In genomic region chr13:44907702-44908101, GRCm38 (mm10) we compare ENCODE assay signal across 8 mouse cellular contexts.
A peak's percentile ranks its signal among the peaks of the same experiment; 100 is the strongest.
DNase-seq lines count a peak whose midpoint lies in the region; ATAC-seq and TF ChIP-seq lines count a peak whose summit lies in the region.

No protein-coding gene starts in this region.

- no peak for TF ChIP-seq CTCF in lung, postnatal 0 days (IDR thresholded peaks at IDR 0.05)

- intact Hi-C loops in heart, postnatal 10 days (cut with DNase I) = no loop called here

- H3K27ac ChIP-seq in lung, postnatal 0 days (ENCODE audit: low read length) = 0 out of 2 replicates have a peak overlapping the region, but pooled peaks have one; percentile 54
- peak overlapping the region; percentile 79 for H3K27ac ChIP-seq in stomach, embryonic 16.5 days (ENCODE audit: low read length)

- no peaks in the 10 kb centered on the region for H3K9me3 ChIP-seq in lung, postnatal 0 days (ENCODE audit: low read length)
- no peaks in the 10 kb centered on the region for H3K9me3 ChIP-seq in stomach, embryonic 16.5 days (replicated peaks; ENCODE audit: control insufficient read depth, low read length)

- no peak overlapping the region for H3K4me3 ChIP-seq in lung, postnatal 0 days (ENCODE audit: low read depth, low read length)
- H3K4me3 ChIP-seq in stomach, embryonic 16.5 days (replicated peaks; ENCODE audit: low read length) = no peak overlapping the region

- H3K27me3 ChIP-seq in lung, postnatal 0 days (replicated peaks; ENCODE audit: insufficient read depth, low read length) = no peaks in the 10 kb centered on the region
- H3K27me3 ChIP-seq in stomach, embryonic 16.5 days (ENCODE audit: control insufficient read depth, insufficient read depth, low read length) = no peaks in the 10 kb centered on the region

- 3% methylated on average over 6 of the region's 6 CpGs for WGBS in lung, postnatal 0 days
- WGBS in stomach, embryonic 16.5 days = 23% methylated on average over 6 of the region's 6 CpGs

- peak; percentile 46 for ATAC-seq in cerebellum, adult (ENCODE audit: insufficient number of reproducible peaks, low FRiP score, low TSS enrichment)
- peak; percentile 91 for ATAC-seq in frontal cortex, adult (ENCODE audit: low TSS enrichment)
- ATAC-seq in lung, postnatal 0 days = peak; percentile 96
- ATAC-seq in stomach, embryonic 16.5 days (ENCODE audit: insufficient read depth, low FRiP score) = peak; percentile 95

- no peak overlapping the region for H3K9ac ChIP-seq in lung, postnatal 0 days (replicated peaks; ENCODE audit: low read depth)
- no peak overlapping the region for H3K9ac ChIP-seq in stomach, embryonic 16.5 days (ENCODE audit: low read length)

- H3K4me1 ChIP-seq in lung, postnatal 0 days (ENCODE audit: insufficient read depth, low read depth, low read length) = peaks cover 7% of the 10 kb centered on the region; the same call in 1 of the 2 replicates
- H3K4me1 ChIP-seq in stomach, embryonic 16.5 days (ENCODE audit: control insufficient read depth, insufficient read depth, low read length) = peaks cover 18% of the 10 kb centered on the region; the same call in 1 of the 2 replicates

- TF ChIP-seq EP300 in lung, postnatal 0 days (IDR thresholded peaks at IDR 0.05) = peak; percentile 82

- no peak overlapping the region for H3K4me2 ChIP-seq in lung, postnatal 0 days (replicated peaks; ENCODE audit: low read depth, low read length)
- no peak overlapping the region for H3K4me2 ChIP-seq in stomach, embryonic 16.5 days (ENCODE audit: low read depth, low read length)

- peaks cover 21% of the 10 kb centered on the region; the same call in 1 of the 2 replicates for H3K36me3 ChIP-seq in lung, postnatal 0 days (ENCODE audit: insufficient read depth, low read length)
- peaks cover 6% of the 10 kb centered on the region; the same call in 1 of the 2 replicates for H3K36me3 ChIP-seq in stomach, embryonic 16.5 days (ENCODE audit: control insufficient read depth, insufficient read depth, low read length)

- DNase-seq in 3T3-L1 (ENCODE audit: low read depth, low spot score) = peak; percentile 86
- peak; percentile 93 for DNase-seq in heart, postnatal 10 days
- peak; percentile 93 for DNase-seq in layer of hippocampus, adult 11-12 months (ENCODE audit: low spot score)
- peak; percentile 97 for DNase-seq in lung, postnatal 0 days (ENCODE audit: low spot score)
- DNase-seq in embryo, embryonic 10 days (ENCODE audit: low spot score) = no peak

Comparison
In these comparisons a context has a peak if more than half of its experiments do, and no peak if none do; other contexts are left out.
1. ATAC-seq: peak in every context shown above with its lines; median percentile 96 in lung, postnatal 0 days; 95 in stomach, embryonic 16.5 days; 91 in frontal cortex, adult; 46 in cerebellum, adult.